ENCODE assay signal across 8 mouse cellular contexts in the genomic region with DNA sequence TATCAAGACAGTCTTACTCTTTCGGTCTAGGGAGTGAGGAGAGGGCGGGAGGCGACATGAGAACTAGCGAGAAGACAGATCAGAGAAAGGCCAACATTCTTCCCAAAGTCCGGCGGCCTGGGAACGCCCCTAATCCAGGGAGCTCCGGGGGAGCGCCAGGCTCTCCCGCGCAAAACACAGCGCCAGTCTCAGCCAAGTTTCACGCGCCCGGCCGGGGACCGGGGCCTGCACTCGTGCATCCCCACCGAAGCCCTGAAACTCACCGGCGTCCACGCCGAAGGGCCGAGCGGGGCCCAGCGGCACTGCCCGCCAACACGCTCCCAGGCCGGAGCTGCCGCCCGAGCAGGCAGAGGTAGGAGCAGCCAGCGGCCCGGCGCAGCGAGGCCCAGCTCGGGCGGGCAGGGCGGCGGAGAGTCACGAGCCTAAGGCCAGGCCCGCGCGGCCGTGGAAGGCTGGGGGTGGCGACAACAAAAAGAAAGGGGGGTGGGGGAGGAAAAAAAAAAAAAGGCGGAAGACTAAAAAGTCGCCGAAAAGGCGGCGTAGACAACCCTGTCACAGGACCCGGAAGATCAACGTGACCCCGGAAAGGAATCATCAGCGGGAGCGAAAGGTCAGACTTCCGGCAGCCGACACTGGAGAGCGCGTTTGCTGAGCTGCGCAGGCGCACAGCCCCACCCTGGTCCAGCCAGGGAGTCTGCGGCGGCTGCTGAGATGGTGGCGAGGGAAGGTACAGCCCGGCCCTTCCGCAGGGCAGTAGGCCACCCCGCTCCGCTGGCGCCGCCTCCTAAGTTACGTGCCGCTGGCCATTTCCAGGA. TPM values are rescaled to one million over a fixed set of nuclear protein-coding genes. Genes with fewer than 3 reads are reported as not detected.
DNase-seq lines count a peak whose midpoint lies in the region; ATAC-seq lines count a peak whose summit lies in the region.

A gene (minus strand): TSS at position 555 of the 815 bp plus-strand sequence.

- H3K36me3 ChIP-seq in heart, embryonic 13.5 days: peaks cover 7% of the 10 kb centered on the region; the same call in 1 of the 2 replicates
- peaks cover 7% of the 10 kb centered on the region for H3K36me3 ChIP-seq in liver, embryonic 12.5 days
- no peaks in the 10 kb centered on the region for H3K36me3 ChIP-seq in stomach, embryonic 15.5 days

- no peaks in the 10 kb centered on the region for H3K9me3 ChIP-seq in heart, embryonic 13.5 days
- H3K9me3 ChIP-seq in liver, embryonic 12.5 days (replicated peaks): no peaks in the 10 kb centered on the region
- H3K9me3 ChIP-seq in stomach, embryonic 15.5 days: no peaks in the 10 kb centered on the region

- peak; percentile 96 for DNase-seq in CD4-positive, CD25-positive, alpha-beta regulatory T cell, adult 2 months (ENCODE audit: low read depth, low spot score)
- DNase-seq in fat pad, adult 2 months (ENCODE audit: extremely low read depth, low read depth, low spot score): peak; percentile 58
- peak; percentile 96 for DNase-seq in kidney, postnatal 10 days
- DNase-seq in natural killer cell, adult 2 months (ENCODE audit: low spot score in 2 of 2): peak; percentile 93 to 94

- H3K4me1 ChIP-seq in brown adipose tissue, adult 24 weeks (ENCODE audit: control insufficient read depth, insufficient read depth, insufficient read length, low read length): peaks cover 4% of the 10 kb centered on the region
- peaks cover 26% of the 10 kb centered on the region for H3K4me1 ChIP-seq in heart, embryonic 13.5 days
- H3K4me1 ChIP-seq in liver, embryonic 12.5 days: peaks cover 33% of the 10 kb centered on the region
- 0 out of 2 replicates have a peak, but pooled peaks cover 2% of the 10 kb centered on the region for H3K4me1 ChIP-seq in stomach, embryonic 15.5 days

- peak within 1 kb of the TSS; percentile 88 for H3K4me2 ChIP-seq in heart, embryonic 13.5 days
- H3K4me2 ChIP-seq in liver, embryonic 12.5 days: peak within 1 kb of the TSS; percentile 83
- peak within 1 kb of the TSS; percentile 56 for H3K4me2 ChIP-seq in stomach, embryonic 15.5 days

- peak within 1 kb of the TSS; percentile 97 for H3K9ac ChIP-seq in heart, embryonic 13.5 days
- H3K9ac ChIP-seq in liver, embryonic 12.5 days: peak within 1 kb of the TSS; percentile 94
- H3K9ac ChIP-seq in stomach, embryonic 15.5 days: peak within 1 kb of the TSS; percentile 87

- peak; percentile 97 for ATAC-seq in heart, embryonic 13.5 days (ENCODE audit: extremely low read depth, insufficient number of reproducible peaks, low FRiP score, low TSS enrichment)
- peak; percentile 100 for ATAC-seq in liver, embryonic 12.5 days
- peak; percentile 99 for ATAC-seq in stomach, embryonic 15.5 days (ENCODE audit: insufficient read depth, low FRiP score, low read depth)

- H3K27ac ChIP-seq in brown adipose tissue, adult 24 weeks (replicated peaks; ENCODE audit: low read depth, low read length): peak within 1 kb of the TSS; percentile 81
- H3K27ac ChIP-seq in heart, embryonic 13.5 days (replicated peaks): peak within 1 kb of the TSS; percentile 97
- H3K27ac ChIP-seq in liver, embryonic 12.5 days: peak within 1 kb of the TSS; percentile 95
- peak within 1 kb of the TSS; percentile 96 for H3K27ac ChIP-seq in stomach, embryonic 15.5 days

- H3K27me3 ChIP-seq in heart, embryonic 13.5 days (replicated peaks): no peaks in the 10 kb centered on the region
- H3K27me3 ChIP-seq in liver, embryonic 12.5 days (replicated peaks): no peaks in the 10 kb centered on the region
- no peaks in the 10 kb centered on the region for H3K27me3 ChIP-seq in stomach, embryonic 15.5 days (replicated peaks)

- under 1% methylated on average over 71 of the region's 72 CpGs for WGBS in heart, embryonic 13.5 days
- WGBS in liver, embryonic 12.5 days (ENCODE audit: insufficient replicate concordance): under 1% methylated on average over 71 of the region's 72 CpGs
- under 1% methylated on average over 67 of the region's 72 CpGs for WGBS in stomach, embryonic 15.5 days

- peak within 1 kb of the TSS; percentile 89 for H3K4me3 ChIP-seq in brown adipose tissue, adult 24 weeks (ENCODE audit: insufficient read depth, low read depth, low read length)
- peak within 1 kb of the TSS; percentile 87 for H3K4me3 ChIP-seq in heart, embryonic 13.5 days
- H3K4me3 ChIP-seq in liver, embryonic 12.5 days: peak within 1 kb of the TSS; percentile 99
- H3K4me3 ChIP-seq in stomach, embryonic 15.5 days (replicated peaks): peak within 1 kb of the TSS; percentile 88

RNA-seq across cellular contexts. Expression of the gene that starts here (rescaled TPM):
- 29.1 and 31.9 TPM in 2 replicates for polyA plus RNA-seq in brown adipose tissue, adult 24 weeks (2012; ENCODE audit: insufficient read depth, insufficient read length, missing spikeins)
- 40.2 and 41.4 TPM in 2 replicates for polyA plus RNA-seq in heart, embryonic 13.5 days (2015; fragmentation: Nextera tagmentation; extraction: Ambion mirVana)
- 41.1 and 42.5 TPM in 2 replicates for polyA plus RNA-seq in liver, embryonic 12.5 days (2016; fragmentation: Nextera tagmentation; extraction: Ambion mirVana)
- 55.0 and 60.9 TPM in 2 replicates for polyA plus RNA-seq in stomach, embryonic 15.5 days (2015; fragmentation: Nextera tagmentation; extraction: Ambion mirVana)

Comparison
In these comparisons a context has a peak if more than half of its experiments do, and no peak if none do; other contexts are left out.
1. Peak in every context shown above with its lines: DNase-seq, ATAC-seq, H3K4me3 ChIP-seq and H3K27ac ChIP-seq.